Mouse (Mus musculus) CD4-positive naive resting alpha-beta T cell, adult 76 days (primary cell): Measurements from ENCODE around the gene Ckap5. TPM values are rescaled to one million over a fixed set of nuclear protein-coding genes. Genes with fewer than 3 reads are reported as not detected.

Source experiments
- total RNA-seq: library from RNA; stranded (reverse); gene quantifications from one replicate; pipeline ENCODE4 v1.2.4, GENCODE M21; 2023

The Ckap5 gene
- 30.1 TPM for total RNA-seq

GRCm38 (mm10) chr2:91526294-91527146 lies at the start of gene Ckap5:
Gene Ckap5 (plus strand): TSS chr2:91526762.

GRCm38 (mm10) chr2:91636229-91636628 lies 109.7 kb downstream of the Ckap5 start, which contains the start of gene F2:
Gene F2 (minus strand): TSS chr2:91636414.

GRCm38 (mm10) chr2:91649553-91650359 lies 123.2 kb downstream of the Ckap5 start, which contains the start of the genes Zfp408 and Arhgap1:
Gene Zfp408 (minus strand): TSS chr2:91649791.
Gene Arhgap1 (plus strand): TSS chr2:91649860.

Other genes with a start within 250 kb of the Ckap5 start
- gene 1110051M20Rik, start 82.1 kb upstream of the Ckap5 start, total RNA-seq = 9.1 TPM
- gene Lrp4, start 69.3 kb upstream of the Ckap5 start, total RNA-seq = 0.41 TPM
- not detected for gene F2, start 109.7 kb downstream of the Ckap5 start, total RNA-seq
- 19.9 TPM for gene Zfp408, start 123.0 kb downstream of the Ckap5 start, total RNA-seq
- 142 TPM for gene Arhgap1, start 123.1 kb downstream of the Ckap5 start, total RNA-seq
- 67.5 TPM for gene Atg13, start 183.8 kb downstream of the Ckap5 start, total RNA-seq
- 7.9 TPM for gene Harbi1, start 184.1 kb downstream of the Ckap5 start, total RNA-seq
- 70.7 TPM for gene Ambra1, start 203.4 kb downstream of the Ckap5 start, total RNA-seq